Mouse (Mus musculus): ENCODE results near the gene Ccndbp1. TPM values are rescaled to one million over a fixed set of nuclear protein-coding genes. Genes with fewer than 3 reads are reported as not detected.

The Ccndbp1 gene
- polyA plus RNA-seq, 1 experiment from 2014 or later, result 98.9 TPM

DNA sequence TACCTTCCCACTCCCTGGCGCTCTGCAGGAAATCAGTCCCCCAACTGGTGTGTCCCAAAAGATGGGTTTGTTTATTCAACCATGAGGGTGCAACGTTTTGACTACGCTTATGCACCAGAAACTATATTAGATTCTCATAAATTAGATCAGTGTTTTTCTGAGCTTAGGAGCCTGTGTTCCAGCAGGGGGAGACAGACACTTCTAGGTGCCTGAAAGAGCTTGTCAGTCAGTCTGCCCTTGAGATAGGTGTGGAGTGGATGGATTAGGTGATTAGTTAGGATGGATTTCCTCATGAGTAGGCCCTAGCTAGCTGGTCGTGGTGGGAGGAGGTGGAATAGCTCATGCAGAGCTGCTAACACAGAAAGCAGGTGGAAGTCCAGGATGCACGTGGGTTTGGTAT is 32.9 kb downstream of the Ccndbp1 start:
- Histone ChIP-seq H3K4me3 (ENCODE audit: low read depth, low read length) (no peak overlapping the region), H3K27me3 (ENCODE audit: control insufficient read depth, insufficient read depth, low read length) (no peaks in the 10 kb centered on the region), H3K27ac (ENCODE audit: low read depth, low read length) (no peak overlapping the region), H3K9ac (replicated peaks; ENCODE audit: low read depth, low read length) (no peak overlapping the region), H3K4me1 (ENCODE audit: control insufficient read depth, insufficient read depth, low read length) (no peaks in the 10 kb centered on the region), H3K36me3 (ENCODE audit: control insufficient read depth, insufficient read depth, low read length) (no peaks in the 10 kb centered on the region), H3K4me2 (ENCODE audit: low read depth, low read length) (no peak overlapping the region), H3K9me3 (ENCODE audit: control insufficient read depth, low read length) (no peaks in the 10 kb centered on the region)
- ATAC-seq (ENCODE audit: low read depth), result no peak
- WGBS, result 50% methylated on average over 5 of the region's 5 CpGs

DNA sequence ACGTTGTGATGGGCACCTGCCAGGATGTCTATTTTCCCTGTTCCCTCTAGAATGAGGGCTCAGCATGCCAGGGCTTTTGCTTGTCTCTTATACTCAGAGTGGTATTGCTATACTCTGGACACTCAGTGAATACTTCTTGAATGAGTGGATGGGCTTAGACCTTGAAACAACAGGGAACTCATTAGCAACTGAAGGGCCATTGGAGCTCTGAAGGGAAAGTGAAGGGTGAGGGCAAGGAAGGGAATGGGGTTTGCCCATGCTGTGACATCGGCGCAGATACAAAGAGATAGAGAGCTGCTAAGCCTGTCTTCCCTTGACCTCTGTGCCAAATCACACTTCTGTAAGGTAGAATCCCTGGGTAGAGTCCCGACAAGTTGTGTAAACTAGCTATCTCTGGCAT is 37.5 kb downstream of the Ccndbp1 start:
- Histone ChIP-seq H3K9ac (replicated peaks; ENCODE audit: low read depth, low read length) (no peak overlapping the region), H3K27me3 (ENCODE audit: control insufficient read depth, insufficient read depth, low read length) (no peaks in the 10 kb centered on the region), H3K4me2 (ENCODE audit: low read depth, low read length) (no peak overlapping the region), H3K4me3 (ENCODE audit: low read depth, low read length) (no peak overlapping the region), H3K36me3 (ENCODE audit: control insufficient read depth, insufficient read depth, low read length) (no peaks in the 10 kb centered on the region), H3K27ac (ENCODE audit: low read depth, low read length) (no peak overlapping the region), H3K9me3 (ENCODE audit: control insufficient read depth, low read length) (no peaks in the 10 kb centered on the region), H3K4me1 (ENCODE audit: control insufficient read depth, insufficient read depth, low read length) (no peaks in the 10 kb centered on the region)
- no peak for ATAC-seq (ENCODE audit: low read depth)
- WGBS, result 69% methylated on average over 4 of the region's 4 CpGs

DNA sequence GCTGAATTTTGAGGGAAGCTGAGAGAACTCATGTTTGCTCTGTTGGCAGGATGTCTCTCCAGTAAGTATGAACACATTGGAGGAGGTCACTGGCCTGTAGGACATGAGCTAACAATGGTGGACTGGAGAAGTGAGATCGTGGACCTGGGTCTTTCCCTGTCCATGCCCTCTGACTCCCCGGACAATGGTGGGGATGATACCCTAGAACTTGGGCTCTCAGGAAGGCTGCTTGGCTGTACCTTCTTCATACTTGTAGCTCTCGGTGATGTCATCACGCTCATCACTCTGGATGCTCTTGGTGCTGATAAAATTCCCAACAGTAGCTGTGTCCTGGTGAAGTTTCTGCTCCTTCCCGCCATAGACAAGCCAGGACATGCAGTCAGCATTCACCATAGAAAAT is 44.0 kb downstream of the Ccndbp1 start:
- ATAC-seq (ENCODE audit: low read depth), result no peak
- H3K4me1 ChIP-seq (ENCODE audit: control insufficient read depth, insufficient read depth, low read length), result no peaks in the 10 kb centered on the region
- no peaks in the 10 kb centered on the region for H3K9me3 ChIP-seq (ENCODE audit: control insufficient read depth, low read length)
- H3K4me3 ChIP-seq (ENCODE audit: low read depth, low read length), result no peak overlapping the region
- H3K4me2 ChIP-seq (ENCODE audit: low read depth, low read length), result no peak overlapping the region
- no peaks in the 10 kb centered on the region for H3K36me3 ChIP-seq (ENCODE audit: control insufficient read depth, insufficient read depth, low read length)
- H3K27ac ChIP-seq (ENCODE audit: low read depth, low read length), result no peak overlapping the region
- H3K27me3 ChIP-seq (ENCODE audit: control insufficient read depth, insufficient read depth, low read length), result no peaks in the 10 kb centered on the region
- no peak overlapping the region for H3K9ac ChIP-seq (replicated peaks; ENCODE audit: low read depth, low read length)
- 90% methylated on average over 5 of the region's 5 CpGs for WGBS

- H3K4me2 ChIP-seq (ENCODE audit: low read depth, low read length), result no peak overlapping the region
- H3K36me3 ChIP-seq (ENCODE audit: control insufficient read depth, insufficient read depth, low read length), result no peaks in the 10 kb centered on the region
- H3K4me3 ChIP-seq (ENCODE audit: low read depth, low read length), result no peak overlapping the region
- no peak overlapping the region for H3K27ac ChIP-seq (ENCODE audit: low read depth, low read length)
- H3K9ac ChIP-seq (replicated peaks; ENCODE audit: low read depth, low read length), result no peak overlapping the region
- H3K9me3 ChIP-seq (ENCODE audit: control insufficient read depth, low read length), result no peaks in the 10 kb centered on the region
- no peak for ATAC-seq (ENCODE audit: low read depth)
- 83% methylated on average over 2 of the region's 2 CpGs for WGBS
- H3K4me1 ChIP-seq (ENCODE audit: control insufficient read depth, insufficient read depth, low read length), result no peaks in the 10 kb centered on the region
- H3K27me3 ChIP-seq (ENCODE audit: control insufficient read depth, insufficient read depth, low read length), result no peaks in the 10 kb centered on the region
These were observed 45.9 kb downstream of the Ccndbp1 start for GRCm38 (mm10) chr2:121054060-121054459.

- WGBS, result 92% methylated on average over 6 of the region's 6 CpGs
- H3K36me3 ChIP-seq (ENCODE audit: control insufficient read depth, insufficient read depth, low read length), result no peaks in the 10 kb centered on the region
- no peaks in the 10 kb centered on the region for H3K9me3 ChIP-seq (ENCODE audit: control insufficient read depth, low read length)
- no peak overlapping the region for H3K27ac ChIP-seq (ENCODE audit: low read depth, low read length)
- ATAC-seq (ENCODE audit: low read depth), result no peak
- H3K4me1 ChIP-seq (ENCODE audit: control insufficient read depth, insufficient read depth, low read length), result no peaks in the 10 kb centered on the region
- no peak overlapping the region for H3K9ac ChIP-seq (replicated peaks; ENCODE audit: low read depth, low read length)
- H3K4me3 ChIP-seq (ENCODE audit: low read depth, low read length), result no peak overlapping the region
- H3K27me3 ChIP-seq (ENCODE audit: control insufficient read depth, insufficient read depth, low read length), result no peaks in the 10 kb centered on the region
- no peak overlapping the region for H3K4me2 ChIP-seq (ENCODE audit: low read depth, low read length)
These were observed 47.7 kb downstream of the Ccndbp1 start for GRCm38 (mm10) chr2:121055915-121056314.

DNA sequence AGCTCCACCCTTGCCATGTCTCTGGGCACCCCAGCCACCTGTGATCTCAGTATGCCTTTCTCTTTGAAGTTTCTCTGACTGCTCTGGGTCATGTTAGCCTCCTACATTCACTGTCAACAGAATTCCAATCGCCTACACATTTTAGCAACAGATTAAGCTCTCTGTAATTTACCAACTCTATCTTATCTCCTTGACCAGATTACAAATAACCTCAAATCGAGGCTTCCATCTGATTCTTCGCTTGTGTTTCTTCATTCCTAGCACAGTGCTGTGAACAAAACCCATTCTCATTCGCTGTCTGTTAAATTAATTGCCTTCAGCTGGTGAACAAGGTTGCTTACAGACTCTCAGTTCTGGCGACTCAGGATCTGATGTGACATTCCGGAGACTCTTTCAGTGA is 49.8 kb downstream of the Ccndbp1 start:
- Histone ChIP-seq H3K4me3 (ENCODE audit: low read depth, low read length) (no peak overlapping the region), H3K9ac (replicated peaks; ENCODE audit: low read depth, low read length) (no peak overlapping the region), H3K36me3 (ENCODE audit: control insufficient read depth, insufficient read depth, low read length) (no peaks in the 10 kb centered on the region), H3K27ac (ENCODE audit: low read depth, low read length) (no peak overlapping the region), H3K9me3 (ENCODE audit: control insufficient read depth, low read length) (no peaks in the 10 kb centered on the region), H3K4me1 (ENCODE audit: control insufficient read depth, insufficient read depth, low read length) (no peaks in the 10 kb centered on the region), H3K4me2 (ENCODE audit: low read depth, low read length) (no peak overlapping the region), H3K27me3 (ENCODE audit: control insufficient read depth, insufficient read depth, low read length) (no peaks in the 10 kb centered on the region)
- ATAC-seq (ENCODE audit: low read depth), result no peak
- WGBS, result 75% methylated on average over 6 of the region's 6 CpGs

- Histone ChIP-seq H3K4me1 (ENCODE audit: control insufficient read depth, insufficient read depth, low read length) (no peaks in the 10 kb centered on the region), H3K4me3 (ENCODE audit: low read depth, low read length) (no peak overlapping the region), H3K36me3 (ENCODE audit: control insufficient read depth, insufficient read depth, low read length) (no peaks in the 10 kb centered on the region), H3K27ac (ENCODE audit: low read depth, low read length) (no peak overlapping the region), H3K9ac (replicated peaks; ENCODE audit: low read depth, low read length) (no peak overlapping the region), H3K9me3 (ENCODE audit: control insufficient read depth, low read length) (no peaks in the 10 kb centered on the region), H3K4me2 (ENCODE audit: low read depth, low read length) (no peak overlapping the region), H3K27me3 (ENCODE audit: control insufficient read depth, insufficient read depth, low read length) (no peaks in the 10 kb centered on the region)
- ATAC-seq (ENCODE audit: low read depth), result no peak
- 54% methylated on average over 2 of the region's 2 CpGs for whole genome bisulfite sequencing
These were observed 53.1 kb downstream of the Ccndbp1 start for GRCm38 (mm10) chr2:121061315-121061714.

Small RNA genes within 50 kb of the gene (microRNA-seq; reads per million reads assigned to microRNA genes)
- not detected for gene Gm44325

Other genes with a start within 250 kb of the Ccndbp1 start
- gene Cdan1, start 158.3 kb upstream of the Ccndbp1 start, polyA plus RNA-seq (2014; fragmentation: Nextera tagmentation; extraction: Ambion mirVana), result 7.8 and 9.5 TPM in 2 replicates
- 19.1 and 21.9 TPM in 2 replicates for gene Ttbk2, start 157.8 kb upstream of the Ccndbp1 start, polyA plus RNA-seq (2014; fragmentation: Nextera tagmentation; extraction: Ambion mirVana)
- gene Ubr1, start 37.7 kb upstream of the Ccndbp1 start, polyA plus RNA-seq (2014; fragmentation: Nextera tagmentation; extraction: Ambion mirVana), result 33.3 and 37.9 TPM in 2 replicates
- 22.1 and 22.6 TPM in 2 replicates for gene Tmem62, start 31.4 kb upstream of the Ccndbp1 start, polyA plus RNA-seq (2014; fragmentation: Nextera tagmentation; extraction: Ambion mirVana)
- gene Epb42, start 28.7 kb downstream of the Ccndbp1 start, polyA plus RNA-seq (2014; fragmentation: Nextera tagmentation; extraction: Ambion mirVana), result 0.27 and 0.73 TPM in 2 replicates
- gene Tgm5, start 77.4 kb downstream of the Ccndbp1 start, polyA plus RNA-seq (2014; fragmentation: Nextera tagmentation; extraction: Ambion mirVana), result 0.10 and 0.17 TPM in 2 replicates
- not detected in 2 replicates for gene Tgm7, start 101.4 kb downstream of the Ccndbp1 start, polyA plus RNA-seq (2014; fragmentation: Nextera tagmentation; extraction: Ambion mirVana)
- gene Adal, start 132.0 kb downstream of the Ccndbp1 start, polyA plus RNA-seq (2014; fragmentation: Nextera tagmentation; extraction: Ambion mirVana), result 33.0 and 34.3 TPM in 2 replicates
- 20.0 and 21.1 TPM in 2 replicates for gene Lcmt2, start 132.2 kb downstream of the Ccndbp1 start, polyA plus RNA-seq (2014; fragmentation: Nextera tagmentation; extraction: Ambion mirVana)
- 44.3 and 56.5 TPM in 2 replicates for gene Tubgcp4, start 162.3 kb downstream of the Ccndbp1 start, polyA plus RNA-seq (2014; fragmentation: Nextera tagmentation; extraction: Ambion mirVana)
- gene Zscan29, start 162.7 kb downstream of the Ccndbp1 start, polyA plus RNA-seq (2014; fragmentation: Nextera tagmentation; extraction: Ambion mirVana), result 7.7 and 9.2 TPM in 2 replicates